Mouse (Mus musculus) heart, adult 9 months (tissue): ENCODE results near the gene Lama2.
"Not testable (repeated sequence)": the region's sequence is repeated elsewhere in the genome, so short reads cannot be mapped to it uniquely, and the experiment has no call there.

ENCODE experiments used
- DNase-seq, 2 experiments: peaks; one replicate each; pipeline ENCODE4 v3.0.0; 2022; ENCODE audit warnings: low spot score in 2 of 2

The Lama2 gene

GRCm38 (mm10) chr10:27012804-27013365, 606.7 kb downstream of the Lama2 start:
- no peak for DNase-seq

- DNase-seq: no peak
Measured at GRCm38 (mm10) chr10:27007364-27007763, 612.2 kb downstream of the Lama2 start.

DNA sequence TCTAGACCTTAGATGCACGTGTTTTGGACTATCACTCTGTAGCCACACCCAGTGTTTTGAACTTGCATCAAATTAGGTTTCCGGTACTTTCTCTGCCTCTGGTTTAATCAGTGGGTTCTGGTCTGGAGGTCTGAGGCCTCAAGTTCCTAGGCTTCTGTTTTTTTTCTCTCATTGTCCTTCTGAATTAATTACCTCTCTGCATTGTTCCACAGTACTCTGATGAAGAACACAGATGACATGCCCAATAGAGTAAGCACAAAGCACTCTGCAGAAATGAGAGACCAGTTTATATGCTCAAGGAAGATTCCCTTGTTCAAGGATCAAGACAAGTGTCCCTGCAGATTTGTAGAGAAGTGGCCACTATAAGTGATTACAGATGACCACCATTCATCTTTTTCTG, 613.8 kb downstream of the Lama2 start:
- DNase-seq: no peak

- DNase-seq: no peak
Measured at GRCm38 (mm10) chr10:27001554-27002178, 617.9 kb downstream of the Lama2 start.

- no peak for DNase-seq
Measured at GRCm38 (mm10) chr10:26996684-26997083, 622.9 kb downstream of the Lama2 start.

DNA sequence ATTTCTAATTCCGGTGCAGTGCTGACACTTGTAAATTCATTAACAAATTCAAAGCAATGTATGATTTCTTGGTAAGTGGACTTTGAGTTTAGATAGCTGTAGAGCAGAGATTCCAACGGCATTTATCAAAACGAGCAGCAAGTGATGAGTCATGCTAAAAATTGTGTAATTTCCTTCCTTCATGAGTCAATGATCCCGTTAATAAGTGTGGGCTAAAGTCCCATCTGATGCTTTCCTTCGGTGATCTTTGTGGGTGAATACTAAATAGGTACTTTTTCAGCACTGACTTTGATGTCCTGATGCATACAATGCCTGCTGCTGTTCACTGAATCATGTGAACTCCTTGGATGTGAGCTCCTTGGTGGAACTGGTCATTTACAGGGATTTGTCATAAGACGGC, 623.6 kb downstream of the Lama2 start:
- DNase-seq: peak; percentile 14 to 18

- peak; percentile 9 to 27 for DNase-seq
Measured at GRCm38 (mm10) chr10:26995182-26995975, 624.2 kb downstream of the Lama2 start.

DNA sequence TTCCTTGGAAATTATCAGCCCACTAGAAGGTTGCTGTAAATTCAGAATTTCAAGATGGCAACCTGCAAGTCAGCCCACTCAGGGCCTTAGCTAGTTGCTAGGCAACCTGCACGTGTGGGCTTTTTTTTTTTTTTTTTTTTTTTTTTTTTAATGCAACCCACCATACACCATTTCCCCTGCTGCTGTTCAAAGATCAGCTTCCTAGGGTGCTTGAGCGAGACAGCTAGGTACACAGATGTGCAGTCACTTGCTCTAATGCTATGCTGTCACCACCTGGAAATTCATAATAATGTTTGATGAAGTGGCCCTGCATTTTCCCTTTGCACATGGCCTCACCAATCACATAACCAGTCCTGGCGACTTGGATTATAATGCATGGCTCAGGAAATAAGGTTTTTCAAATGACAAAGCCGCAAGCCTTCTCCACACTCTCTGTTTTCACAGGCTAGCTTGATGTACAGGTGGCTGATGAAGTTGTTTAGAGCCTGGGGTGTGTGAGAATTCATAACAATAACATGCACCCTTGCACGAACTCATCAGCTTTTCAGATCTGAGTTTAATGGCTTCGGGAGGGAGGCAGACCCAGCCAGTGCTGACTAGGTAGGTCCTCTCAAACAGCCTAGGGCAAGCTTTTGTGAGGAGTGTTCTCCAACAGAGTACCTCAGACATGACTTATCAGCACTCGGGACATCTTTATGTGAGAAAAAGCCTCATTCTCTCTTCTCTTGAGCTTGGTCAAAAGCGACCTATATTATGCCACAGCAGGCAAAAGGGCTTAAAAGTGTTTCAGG, 625.4 kb downstream of the Lama2 start:
- DNase-seq: no peak

DNA sequence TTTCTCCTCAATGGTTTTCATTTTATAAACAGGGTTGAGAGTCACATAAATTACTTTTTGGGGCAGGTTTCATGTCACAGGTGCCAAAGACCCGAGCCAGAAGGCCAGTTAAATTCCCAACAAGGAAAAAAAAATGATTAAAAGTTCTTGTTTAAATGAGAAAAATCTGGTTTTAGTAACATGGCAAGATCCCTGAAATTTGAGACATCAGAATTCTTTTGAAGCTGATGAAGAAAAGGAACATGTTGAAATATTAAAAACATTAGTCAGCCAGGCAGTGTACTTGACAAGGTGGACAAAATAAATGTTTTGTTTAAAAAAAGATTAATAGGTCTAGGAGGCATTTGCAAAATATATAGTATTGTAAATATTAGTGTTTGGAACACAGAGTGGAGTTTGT, 634.1 kb downstream of the Lama2 start:
- no peak for DNase-seq

- DNase-seq: not testable (repeated sequence)
Measured at GRCm38 (mm10) chr10:26984082-26984481, 635.5 kb downstream of the Lama2 start.

DNA sequence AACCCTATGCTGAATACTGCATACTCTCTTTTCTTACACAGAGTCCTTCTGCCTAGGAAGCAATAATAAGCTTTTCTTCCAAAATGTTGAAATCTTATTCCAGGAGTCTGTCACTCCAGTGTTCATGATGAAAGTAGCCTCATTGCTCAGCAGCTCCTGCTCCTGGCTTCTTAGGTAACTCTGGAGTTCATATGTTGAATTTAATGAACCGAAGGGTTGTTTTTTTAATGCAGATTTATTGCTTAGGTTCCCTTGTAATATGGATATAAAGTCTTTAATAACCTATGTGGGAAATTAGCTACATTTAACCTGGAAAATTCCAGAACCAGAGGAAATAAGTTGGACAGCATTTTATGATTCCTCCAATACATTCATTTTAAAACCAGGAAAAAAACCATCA, 636.0 kb downstream of the Lama2 start:
- no peak for DNase-seq

GRCm38 (mm10) chr10:26982621-26983020, 636.9 kb downstream of the Lama2 start:
- no peak for DNase-seq

DNA sequence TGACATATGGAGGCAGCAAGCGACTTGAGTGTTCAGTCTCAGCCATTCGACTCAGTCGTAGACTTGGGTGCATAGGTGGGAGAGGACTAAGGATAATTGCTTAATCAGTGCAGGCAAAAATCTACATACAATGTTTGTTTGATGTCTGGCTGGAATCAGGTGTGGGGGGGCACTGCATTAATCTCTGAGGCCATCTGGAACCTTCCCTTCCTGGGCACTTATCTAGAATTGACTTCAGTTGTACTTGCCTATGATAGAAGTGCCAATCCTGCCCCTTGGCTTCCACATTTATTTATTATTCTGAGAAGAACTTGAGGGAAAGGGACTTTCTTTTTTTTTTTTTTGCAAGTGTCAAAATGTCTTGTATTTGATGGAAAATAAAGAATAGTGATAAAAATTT, 644.2 kb downstream of the Lama2 start:
- DNase-seq: no peak

DNA sequence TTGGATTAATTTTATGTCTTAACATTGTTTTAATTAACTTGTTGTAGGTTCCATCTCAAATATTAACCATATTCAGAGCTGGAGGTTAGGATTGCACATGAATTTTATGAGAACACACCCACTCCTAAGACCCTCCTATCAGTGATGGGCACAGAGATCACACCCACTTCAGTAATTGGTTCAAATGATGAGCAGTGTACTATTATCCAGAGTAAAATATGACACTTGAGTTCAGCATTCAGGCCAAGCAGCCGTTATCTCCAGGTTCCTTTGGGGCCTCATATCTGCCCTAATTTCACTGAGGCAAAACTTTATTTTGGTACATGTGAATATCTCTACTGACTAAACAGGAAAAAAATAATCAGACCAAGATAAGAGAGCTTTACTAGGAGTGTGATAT, 645.3 kb downstream of the Lama2 start:
- DNase-seq: no peak

- no peak for DNase-seq
Measured at GRCm38 (mm10) chr10:26973575-26973974, 646.0 kb downstream of the Lama2 start.

DNA sequence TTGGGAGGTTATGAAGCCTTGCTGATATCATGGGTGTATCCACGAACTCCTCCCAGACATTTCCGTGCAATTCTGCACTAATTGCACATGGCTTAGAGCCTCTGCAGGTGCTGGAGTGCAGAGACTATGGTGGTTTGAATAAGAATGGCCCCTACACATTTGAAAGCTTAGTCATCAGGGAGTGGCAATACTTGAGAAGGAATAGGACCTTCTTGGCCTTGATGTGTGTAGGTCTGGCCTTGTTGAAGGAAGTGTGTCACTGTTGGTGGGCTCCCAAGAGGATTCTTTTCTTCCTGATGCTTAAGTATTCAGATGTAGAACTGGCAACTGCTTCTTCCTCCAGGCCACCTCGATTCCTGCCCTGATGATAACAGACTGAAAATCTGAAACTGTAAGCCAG, 661.0 kb downstream of the Lama2 start:
- DNase-seq: no peak

DNA sequence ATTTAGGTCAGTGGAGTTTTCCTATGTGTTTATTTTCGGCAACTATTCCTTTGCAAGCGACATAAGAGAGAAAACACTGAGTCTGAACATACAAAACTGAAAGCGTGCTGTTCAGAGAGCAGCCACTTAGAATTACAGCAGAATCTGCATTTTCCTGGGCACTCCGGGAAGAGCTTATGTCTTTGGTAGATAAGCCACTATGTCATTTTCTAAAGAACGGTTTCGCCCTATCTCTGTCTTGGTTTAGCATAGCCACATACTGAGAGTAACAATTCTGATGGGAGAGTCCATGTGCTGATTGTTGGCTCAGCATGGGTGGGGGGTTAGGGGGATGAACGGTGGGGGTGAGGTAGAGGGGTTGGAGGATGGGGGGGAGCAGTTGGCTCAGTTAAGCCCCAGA, 669.1 kb downstream of the Lama2 start:
- no peak for DNase-seq

DNA sequence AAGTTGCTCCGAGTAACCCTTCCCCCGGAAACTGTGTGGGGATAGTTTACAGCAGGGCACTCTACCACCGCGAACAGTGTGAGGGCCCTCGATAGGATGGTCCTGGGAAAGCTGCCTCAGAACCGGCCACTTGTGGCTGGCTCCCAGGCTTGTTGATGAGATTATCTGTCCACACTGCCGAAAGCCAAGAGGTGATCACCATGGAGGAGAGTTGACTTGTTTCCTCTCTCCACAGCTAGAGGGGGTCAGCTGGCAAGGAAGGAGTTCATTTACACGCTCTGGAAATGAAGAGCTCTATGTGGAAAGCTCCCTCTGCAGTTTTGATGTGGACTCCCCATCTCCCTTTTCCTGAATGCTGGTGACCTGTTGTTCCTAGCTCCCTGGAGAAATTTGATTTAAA, 669.9 kb downstream of the Lama2 start:
- no peak for DNase-seq

DNA sequence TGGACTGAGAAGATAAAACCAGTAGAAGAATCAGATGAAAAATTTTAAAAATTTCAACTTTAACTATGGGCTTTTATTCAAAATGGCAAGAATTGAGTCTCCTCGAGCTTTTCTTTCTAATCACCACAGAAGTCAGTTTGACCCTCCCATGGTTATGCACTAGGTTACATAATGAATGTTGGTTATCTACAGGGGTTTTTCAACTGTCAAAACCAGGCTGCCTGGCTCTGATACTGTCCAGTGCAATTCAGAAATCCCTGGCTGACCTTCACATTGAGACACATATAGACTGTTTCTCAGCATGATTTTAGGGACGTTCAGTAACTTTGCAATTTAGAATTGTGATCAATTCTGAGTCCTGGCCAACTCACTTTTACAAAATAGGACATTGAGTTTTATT, 671.2 kb downstream of the Lama2 start:
- peak in 1 of 2 experiments; percentile 11 for DNase-seq

GRCm38 (mm10) chr10:26939549-26939948, 680.0 kb downstream of the Lama2 start:
- DNase-seq: no peak

DNA sequence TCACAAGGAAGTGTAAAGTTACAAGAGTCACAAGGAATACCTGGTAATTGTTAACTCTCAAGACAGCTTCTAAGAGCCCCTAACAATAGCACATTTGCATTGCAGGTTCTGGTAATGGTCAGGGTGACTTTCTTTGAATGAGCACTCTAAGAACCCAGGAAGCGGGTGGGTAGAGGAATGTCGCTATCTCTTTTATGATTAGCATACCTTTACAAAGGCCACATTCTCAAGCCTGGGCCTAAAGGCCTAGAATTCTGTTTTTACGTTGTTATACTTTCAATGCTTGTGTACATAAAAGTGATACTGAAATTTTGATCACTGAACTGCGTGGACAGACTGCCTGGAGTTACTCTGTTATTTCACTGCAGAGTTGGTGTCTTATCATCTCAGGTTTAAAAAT, 681.1 kb downstream of the Lama2 start:
- not testable (repeated sequence) for DNase-seq

DNA sequence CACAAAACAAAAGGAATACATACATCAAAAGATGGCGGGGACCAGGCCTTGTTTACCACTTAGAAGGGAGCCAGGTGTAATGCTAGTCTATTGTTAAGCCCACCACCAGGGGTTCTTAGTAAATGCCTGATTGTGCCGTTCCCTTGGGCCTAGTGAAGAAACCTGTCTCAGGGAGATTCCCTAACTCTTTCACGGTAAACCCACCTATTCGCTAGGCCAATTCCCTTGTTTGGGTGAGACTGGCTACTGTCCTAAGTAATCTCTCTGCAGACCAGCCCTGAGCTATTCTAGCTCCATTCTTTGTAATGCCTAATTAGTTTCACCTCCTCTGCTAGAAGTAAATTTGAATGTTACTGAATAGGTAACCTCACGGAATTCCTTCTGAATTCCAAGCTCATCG, 683.5 kb downstream of the Lama2 start:
- DNase-seq: not testable (repeated sequence)
